Mouse (Mus musculus) thymus, adult 2 months (tissue): ENCODE data around the gene Hdac10.

Experiments used
- CTCF ChIP-seq: fragments of 200-500 bp; IDR thresholded peaks from 2 replicates; pipeline ENCODE4 v1.5.1; 2012; ENCODE audit warnings: mild to moderate bottlenecking, control low read depth, low read length, moderate library complexity, borderline replicate concordance; ENCODE audit not compliant: control insufficient read depth, poor library complexity, insufficient read depth; ENCODE audit errors: extremely low read depth
- POLR2A ChIP-seq: fragments of 200-500 bp; IDR thresholded peaks from 2 replicates; pipeline ENCODE4 v1.6.1; 2012; ENCODE audit warnings: mild to moderate bottlenecking, low read length, control low read depth, moderate library complexity; ENCODE audit not compliant: control insufficient read depth, poor library complexity, insufficient read depth; ENCODE audit errors: extremely low read depth

DNA sequence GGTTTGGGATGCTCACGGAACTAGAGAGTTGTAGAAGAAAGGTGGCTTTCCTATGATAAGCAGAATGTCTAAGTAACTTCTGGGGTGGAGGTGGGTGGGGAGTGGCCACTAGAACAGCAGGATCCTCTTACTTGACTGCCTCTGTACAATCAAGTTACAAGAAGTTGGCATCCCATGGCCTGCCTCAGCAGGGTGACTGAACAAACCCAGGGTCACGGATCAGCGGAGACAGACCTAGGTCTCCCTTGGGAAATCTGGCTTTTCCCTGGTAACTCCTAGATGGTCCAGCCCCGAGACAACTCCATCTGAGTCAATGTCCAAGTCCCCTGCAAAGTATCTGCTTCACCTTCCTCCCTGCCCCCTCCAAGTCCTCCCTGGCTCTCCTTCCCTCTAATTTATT lies 19.4 kb upstream of the Hdac10 start:
- no peak for TF ChIP-seq CTCF
- TF ChIP-seq POLR2A = no peak
